Mouse (Mus musculus): ENCODE measurements around the gene Fchsd2. TPM values are rescaled to one million over a fixed set of nuclear protein-coding genes. Genes with fewer than 3 reads are reported as not detected.

Fchsd2 gene
- polyA plus RNA-seq, 1 experiment = 68.2 TPM

- Histone ChIP-seq H3K4me3 (ENCODE audit: insufficient read depth, low read depth, low read length) (no peak overlapping the region), H3K27ac (ENCODE audit: insufficient read depth, low read depth, low read length) (no peak overlapping the region), H3K4me1 (ENCODE audit: control insufficient read depth, insufficient read depth, low read length) (peaks cover 8% of the 10 kb centered on the region; the same call in 1 of the 2 replicates)
- TF ChIP-seq POLR2A (IDR thresholded peaks at IDR 0.05; ENCODE audit: insufficient read depth, low read depth, low read length) (no peak), CTCF (IDR thresholded peaks at IDR 0.05; ENCODE audit: insufficient read depth, low read depth, low read length) (no peak)
- 40% methylated on average over 3 of the region's 3 CpGs for WGBS
Observed at GRCm38 (mm10) chr7:101089242-101089641, 3.4 kb upstream of the Fchsd2 start.

- H3K4me1 ChIP-seq (ENCODE audit: control insufficient read depth, insufficient read depth, low read length) = peaks cover 8% of the 10 kb centered on the region; the same call in 1 of the 2 replicates
- no peak for TF ChIP-seq CTCF (IDR thresholded peaks at IDR 0.05; ENCODE audit: insufficient read depth, low read depth, low read length)
- TF ChIP-seq POLR2A (IDR thresholded peaks at IDR 0.05; ENCODE audit: insufficient read depth, low read depth, low read length) = no peak
- H3K4me3 ChIP-seq (ENCODE audit: insufficient read depth, low read depth, low read length) = no peak overlapping the region
- H3K27ac ChIP-seq (ENCODE audit: insufficient read depth, low read depth, low read length) = no peak overlapping the region
- WGBS = 77% methylated on average over 3 of the region's 3 CpGs
Observed at GRCm38 (mm10) chr7:101093231-101093630, 568 bp downstream of the Fchsd2 start.

GRCm38 (mm10) chr7:101094746-101095145 lies 2.1 kb downstream of the Fchsd2 start:
- no peak overlapping the region for H3K27ac ChIP-seq (ENCODE audit: insufficient read depth, low read depth, low read length)
- 89% methylated on average over 1 of the region's 1 CpGs for WGBS
- H3K4me1 ChIP-seq (ENCODE audit: control insufficient read depth, insufficient read depth, low read length) = no peaks in the 10 kb centered on the region
- H3K4me3 ChIP-seq (ENCODE audit: insufficient read depth, low read depth, low read length) = no peak overlapping the region
- TF ChIP-seq POLR2A (IDR thresholded peaks at IDR 0.05; ENCODE audit: insufficient read depth, low read depth, low read length) = no peak
- no peak for TF ChIP-seq CTCF (IDR thresholded peaks at IDR 0.05; ENCODE audit: insufficient read depth, low read depth, low read length)

GRCm38 (mm10) chr7:101095560-101095959 lies 2.9 kb downstream of the Fchsd2 start:
- TF ChIP-seq POLR2A (IDR thresholded peaks at IDR 0.05; ENCODE audit: insufficient read depth, low read depth, low read length) (no peak), CTCF (IDR thresholded peaks at IDR 0.05; ENCODE audit: insufficient read depth, low read depth, low read length) (no peak)
- Histone ChIP-seq H3K27ac (ENCODE audit: insufficient read depth, low read depth, low read length) (no peak overlapping the region), H3K4me3 (ENCODE audit: insufficient read depth, low read depth, low read length) (no peak overlapping the region), H3K4me1 (ENCODE audit: control insufficient read depth, insufficient read depth, low read length) (no peaks in the 10 kb centered on the region)
- WGBS = 94% methylated on average over 5 of the region's 5 CpGs

- TF ChIP-seq POLR2A (IDR thresholded peaks at IDR 0.05; ENCODE audit: insufficient read depth, low read depth, low read length) (no peak), CTCF (IDR thresholded peaks at IDR 0.05; ENCODE audit: insufficient read depth, low read depth, low read length) (no peak)
- Histone ChIP-seq H3K4me1 (ENCODE audit: control insufficient read depth, insufficient read depth, low read length) (peaks cover 6% of the 10 kb centered on the region), H3K4me3 (ENCODE audit: insufficient read depth, low read depth, low read length) (no peak overlapping the region), H3K27ac (ENCODE audit: insufficient read depth, low read depth, low read length) (no peak overlapping the region)
- WGBS = 88% methylated on average over 2 of the region's 2 CpGs
Observed at GRCm38 (mm10) chr7:101096576-101096975, 3.9 kb downstream of the Fchsd2 start.

GRCm38 (mm10) chr7:101097084-101097483 lies 4.4 kb downstream of the Fchsd2 start:
- no peak overlapping the region for H3K4me3 ChIP-seq (ENCODE audit: insufficient read depth, low read depth, low read length)
- H3K4me1 ChIP-seq (ENCODE audit: control insufficient read depth, insufficient read depth, low read length) = peaks cover 7% of the 10 kb centered on the region
- no peak for TF ChIP-seq POLR2A (IDR thresholded peaks at IDR 0.05; ENCODE audit: insufficient read depth, low read depth, low read length)
- TF ChIP-seq CTCF (IDR thresholded peaks at IDR 0.05; ENCODE audit: insufficient read depth, low read depth, low read length) = no peak
- 69% methylated on average over 3 of the region's 3 CpGs for WGBS
- H3K27ac ChIP-seq (ENCODE audit: insufficient read depth, low read depth, low read length) = no peak overlapping the region

- no peak overlapping the region for H3K27ac ChIP-seq (ENCODE audit: insufficient read depth, low read depth, low read length)
- TF ChIP-seq CTCF (IDR thresholded peaks at IDR 0.05; ENCODE audit: insufficient read depth, low read depth, low read length) = no peak
- 59% methylated on average over 3 of the region's 3 CpGs for WGBS
- H3K4me3 ChIP-seq (ENCODE audit: insufficient read depth, low read depth, low read length) = no peak overlapping the region
- peaks cover 7% of the 10 kb centered on the region for H3K4me1 ChIP-seq (ENCODE audit: control insufficient read depth, insufficient read depth, low read length)
Observed at GRCm38 (mm10) chr7:101099981-101100380, 7.3 kb downstream of the Fchsd2 start.

GRCm38 (mm10) chr7:101101156-101101691 lies 8.6 kb downstream of the Fchsd2 start:
- WGBS = 19% methylated on average over 10 of the region's 10 CpGs
- Histone ChIP-seq H3K27ac (ENCODE audit: insufficient read depth, low read depth, low read length) (peak overlapping the region; percentile 59), H3K4me1 (ENCODE audit: control insufficient read depth, insufficient read depth, low read length) (peaks cover 7% of the 10 kb centered on the region), H3K4me3 (ENCODE audit: insufficient read depth, low read depth, low read length) (no peak overlapping the region)
- no peak for TF ChIP-seq CTCF (IDR thresholded peaks at IDR 0.05; ENCODE audit: insufficient read depth, low read depth, low read length)
- TF ChIP-seq POLR2A (IDR thresholded peaks at IDR 0.05; ENCODE audit: insufficient read depth, low read depth, low read length) = no peak

GRCm38 (mm10) chr7:101106666-101107065 lies 14.0 kb downstream of the Fchsd2 start:
- Histone ChIP-seq H3K4me3 (ENCODE audit: insufficient read depth, low read depth, low read length) (no peak overlapping the region), H3K27ac (ENCODE audit: insufficient read depth, low read depth, low read length) (no peak overlapping the region), H3K4me1 (ENCODE audit: control insufficient read depth, insufficient read depth, low read length) (peaks cover 5% of the 10 kb centered on the region)
- TF ChIP-seq POLR2A (IDR thresholded peaks at IDR 0.05; ENCODE audit: insufficient read depth, low read depth, low read length) = no peak
- TF ChIP-seq CTCF (IDR thresholded peaks at IDR 0.05; ENCODE audit: insufficient read depth, low read depth, low read length) = no peak
- WGBS = 71% methylated on average over 2 of the region's 2 CpGs
